Mouse (Mus musculus): ENCODE results near the gene Vsx2. TPM values are rescaled to one million over a fixed set of nuclear protein-coding genes. Genes with fewer than 3 reads are reported as not detected.

Vsx2 gene
- polyA plus RNA-seq, 1 experiment from 2014 or later: 3.2 TPM

DNA sequence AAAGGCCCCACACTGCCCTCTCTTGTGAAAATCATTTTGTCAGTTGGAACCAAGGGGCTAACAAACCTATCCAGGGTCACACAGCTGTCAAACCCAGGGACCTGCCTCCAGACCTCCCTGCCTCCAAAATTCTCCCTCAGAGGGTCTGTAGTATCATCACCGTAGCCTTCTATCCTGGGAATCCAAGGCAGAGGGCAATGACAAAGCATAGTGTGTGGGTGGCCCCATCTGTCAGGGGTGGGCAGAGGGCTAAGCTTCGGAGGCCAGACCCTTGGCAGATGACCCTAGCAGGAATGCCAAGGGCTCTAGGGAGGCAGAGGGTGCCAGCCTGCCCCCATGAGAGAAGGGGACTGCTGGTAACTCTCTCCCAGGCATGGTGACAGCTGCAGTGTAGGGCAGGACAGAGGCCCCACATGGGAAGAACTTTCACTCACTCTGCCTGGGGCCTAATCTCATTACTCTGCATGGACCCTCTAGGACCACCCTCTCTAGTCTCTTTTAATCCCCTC lies 22.9 kb upstream of the Vsx2 start:
- 75% methylated on average over 2 of the region's 2 CpGs for WGBS
- no peaks in the 10 kb centered on the region for H3K36me3 ChIP-seq (replicated peaks)
- H3K27ac ChIP-seq (replicated peaks): no peak overlapping the region
- H3K9me3 ChIP-seq: no peaks in the 10 kb centered on the region
- no peak for DNase-seq (ENCODE audit: low spot score)
- H3K4me1 ChIP-seq: peaks cover 9% of the 10 kb centered on the region
- H3K4me3 ChIP-seq: no peak overlapping the region
- no peaks in the 10 kb centered on the region; the same call in none of the 2 replicates for H3K27me3 ChIP-seq (replicated peaks; ENCODE audit: low read depth, poor library complexity, severe bottlenecking)

DNA sequence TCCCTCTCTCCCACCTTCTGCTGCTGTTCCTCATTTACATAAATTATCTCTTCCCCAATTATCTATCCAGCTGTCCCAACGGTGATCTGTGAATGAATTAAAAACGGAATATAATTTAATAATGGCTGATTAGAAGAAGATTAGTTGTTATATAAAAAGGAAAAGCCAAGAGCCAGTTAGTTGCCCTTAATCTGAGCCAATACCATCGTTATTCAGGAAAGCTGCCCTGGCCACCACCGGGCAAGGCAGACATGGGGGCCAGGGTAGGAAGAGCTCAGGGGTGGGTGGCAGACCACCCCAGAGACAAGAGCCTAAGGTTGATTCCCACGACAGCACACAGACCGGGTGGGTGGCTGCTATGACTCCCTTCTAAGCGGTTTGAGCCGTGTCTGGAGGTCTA lies 21.3 kb upstream of the Vsx2 start:
- Histone ChIP-seq H3K4me3 (no peak overlapping the region), H3K27ac (replicated peaks) (no peak overlapping the region), H3K9me3 (no peaks in the 10 kb centered on the region), H3K36me3 (replicated peaks) (no peaks in the 10 kb centered on the region), H3K27me3 (replicated peaks; ENCODE audit: low read depth, poor library complexity, severe bottlenecking) (no peaks in the 10 kb centered on the region; the same call in none of the 2 replicates), H3K4me1 (peaks cover 18% of the 10 kb centered on the region)
- no peak for DNase-seq (ENCODE audit: low spot score)
- WGBS: 62% methylated on average over 8 of the region's 8 CpGs

DNA sequence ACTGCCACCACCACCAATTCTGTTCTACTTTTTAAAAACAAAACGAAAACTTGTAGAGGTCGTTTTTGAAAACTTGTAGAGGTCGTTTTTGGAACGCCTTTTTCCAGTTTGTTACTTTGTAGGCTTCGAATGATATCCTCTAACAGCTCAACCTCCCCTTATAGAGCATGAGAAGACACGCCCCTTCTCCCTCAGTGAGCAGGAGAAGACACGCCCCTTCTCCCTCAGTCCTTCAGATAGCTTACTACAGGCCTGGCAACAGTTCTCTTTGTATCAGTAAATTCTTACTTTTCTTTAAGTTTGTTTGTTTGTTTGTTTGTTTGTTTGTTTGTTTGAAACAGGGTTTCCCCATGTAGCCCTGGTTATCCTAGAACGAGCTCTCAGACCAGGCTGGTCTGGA lies 14.3 kb upstream of the Vsx2 start:
- Histone ChIP-seq H3K27me3 (replicated peaks; ENCODE audit: low read depth, poor library complexity, severe bottlenecking) (no peaks in the 10 kb centered on the region), H3K4me3 (no peak overlapping the region), H3K27ac (replicated peaks) (no peak overlapping the region), H3K4me1 (peaks cover 24% of the 10 kb centered on the region), H3K36me3 (replicated peaks) (no peaks in the 10 kb centered on the region), H3K9me3 (no peaks in the 10 kb centered on the region)
- 59% methylated on average over 8 of the region's 8 CpGs for WGBS
- DNase-seq (ENCODE audit: low spot score): no peak

DNA sequence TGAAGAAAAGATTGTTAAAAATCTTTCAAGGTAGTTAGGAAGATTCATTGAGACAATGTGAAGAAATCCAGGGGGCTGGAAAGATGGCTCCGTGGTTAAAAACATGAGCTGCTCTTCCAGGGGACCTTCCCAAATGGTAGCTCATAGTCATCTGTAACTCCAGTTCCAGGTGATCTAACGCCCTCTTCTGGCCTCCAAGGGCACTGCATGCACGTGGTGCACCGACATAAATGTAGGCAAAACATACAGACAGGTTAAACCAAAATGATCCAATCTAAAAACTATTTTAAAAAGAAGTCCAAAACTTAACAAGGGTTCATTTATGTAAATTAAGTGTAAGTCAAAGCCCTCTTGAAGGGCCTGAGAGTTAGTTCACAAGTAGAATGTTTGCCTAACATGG lies 7.0 kb upstream of the Vsx2 start:
- Histone ChIP-seq H3K27me3 (replicated peaks; ENCODE audit: low read depth, poor library complexity, severe bottlenecking) (peaks cover 34% of the 10 kb centered on the region), H3K4me1 (no peaks in the 10 kb centered on the region), H3K4me3 (no peak overlapping the region), H3K36me3 (replicated peaks) (no peaks in the 10 kb centered on the region), H3K9me3 (no peaks in the 10 kb centered on the region), H3K27ac (replicated peaks) (no peak overlapping the region)
- no peak for DNase-seq (ENCODE audit: low spot score)
- 49% methylated on average over 4 of the region's 4 CpGs for WGBS

DNA sequence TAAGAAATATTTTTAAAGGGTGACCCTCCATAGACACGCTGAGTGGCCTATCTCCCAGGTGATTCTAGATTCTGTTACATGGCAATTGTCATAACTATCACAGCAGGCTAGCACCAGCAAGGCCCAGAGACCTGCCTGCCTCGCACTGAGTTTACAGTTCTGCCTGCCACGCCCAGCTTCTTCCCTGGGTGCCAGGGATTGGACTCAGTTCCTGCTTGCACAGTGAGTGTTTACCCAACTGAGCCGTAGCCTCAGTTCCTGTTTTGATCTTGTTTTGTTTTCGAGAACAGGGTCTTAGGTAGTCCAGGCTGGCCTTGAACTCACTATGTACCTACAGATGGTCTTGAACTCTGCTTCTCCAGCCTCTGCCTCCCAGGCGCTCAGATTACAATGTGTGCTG lies 2.0 kb upstream of the Vsx2 start:
- H3K9me3 ChIP-seq: no peaks in the 10 kb centered on the region
- H3K36me3 ChIP-seq (replicated peaks): no peaks in the 10 kb centered on the region
- H3K27ac ChIP-seq (replicated peaks): no peak overlapping the region
- H3K4me1 ChIP-seq: peaks cover 28% of the 10 kb centered on the region
- DNase-seq (ENCODE audit: low spot score): no peak
- WGBS: 79% methylated on average over 6 of the region's 6 CpGs
- no peak overlapping the region for H3K4me3 ChIP-seq
- peaks cover 84% of the 10 kb centered on the region for H3K27me3 ChIP-seq (replicated peaks; ENCODE audit: low read depth, poor library complexity, severe bottlenecking)

DNA sequence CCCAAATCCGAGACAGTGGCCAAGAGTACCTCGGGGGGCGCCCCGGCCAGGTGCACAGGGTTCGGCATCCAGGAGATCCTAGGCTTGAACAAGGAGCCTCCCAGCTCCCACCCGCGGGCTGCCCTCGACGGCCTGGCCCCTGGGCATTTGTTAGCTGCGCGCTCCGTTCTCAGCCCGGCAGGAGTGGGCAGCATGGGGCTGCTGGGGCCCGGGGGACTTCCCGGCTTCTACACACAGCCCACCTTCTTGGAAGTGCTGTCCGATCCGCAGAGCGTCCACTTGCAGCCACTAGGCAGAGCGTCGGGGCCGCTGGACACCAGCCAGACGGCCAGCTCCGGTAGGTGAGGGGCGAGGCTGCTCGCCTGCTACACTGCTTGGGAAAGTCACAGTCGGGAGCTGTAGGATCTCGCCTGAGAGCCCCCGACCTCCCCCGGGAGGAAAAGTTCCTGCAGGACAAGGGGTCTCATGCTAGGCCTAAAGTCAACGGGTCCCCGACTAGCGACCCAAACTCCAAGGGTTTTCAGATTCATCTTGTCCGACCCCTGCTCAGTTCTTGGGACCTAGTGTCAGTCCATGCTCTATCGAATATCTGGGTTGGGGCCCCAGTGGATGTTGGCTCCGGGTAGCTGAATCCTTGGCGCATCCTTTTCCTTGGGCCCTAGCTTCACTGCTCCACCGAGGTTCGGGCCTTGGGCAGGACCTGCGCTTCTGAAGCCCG lies 573 bp downstream of the Vsx2 start:
- WGBS: 1% methylated on average over 40 of the region's 40 CpGs
- Histone ChIP-seq H3K4me1 (peaks cover 30% of the 10 kb centered on the region), H3K27ac (replicated peaks) (no peak overlapping the region), H3K4me3 (peak overlapping the region; percentile 45), H3K9me3 (no peaks in the 10 kb centered on the region), H3K36me3 (replicated peaks) (no peaks in the 10 kb centered on the region), H3K27me3 (replicated peaks; ENCODE audit: low read depth, poor library complexity, severe bottlenecking) (peaks cover 96% of the 10 kb centered on the region)
- peak; percentile 60 for DNase-seq (ENCODE audit: low spot score)

DNA sequence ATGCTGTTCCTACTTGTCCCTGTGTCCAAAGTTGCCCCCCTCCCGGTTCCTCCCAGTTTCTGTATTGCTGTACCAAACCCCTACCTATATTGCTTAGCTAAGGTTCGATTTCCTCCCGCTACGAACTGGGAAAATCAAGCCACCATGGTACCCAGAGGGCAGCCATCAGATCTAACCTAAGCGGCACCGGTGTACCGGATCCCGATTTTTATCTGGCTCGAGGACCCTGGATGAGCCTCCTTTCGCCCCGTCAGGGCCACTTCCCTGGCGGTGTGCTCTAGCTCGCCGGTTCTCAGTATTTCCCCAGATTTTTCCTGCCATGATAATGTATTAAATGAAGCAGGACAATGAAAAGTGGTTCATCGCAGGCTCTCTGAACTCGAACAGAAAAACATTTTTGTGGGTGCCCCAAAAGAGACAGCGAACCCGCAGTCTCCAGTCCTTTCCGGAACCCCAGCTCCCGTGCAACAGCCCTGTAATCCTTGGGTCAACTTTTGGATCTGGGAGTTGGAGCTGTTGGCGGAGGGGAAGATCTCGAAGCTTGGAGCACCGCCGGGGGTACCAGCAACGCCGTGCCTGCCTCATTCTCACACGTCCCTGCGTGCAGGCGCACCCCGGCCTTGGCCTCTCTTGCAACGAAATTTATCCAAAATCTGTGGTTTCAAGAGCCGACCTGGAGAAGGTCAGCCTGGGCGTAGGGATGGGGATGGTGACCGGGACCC lies 1.3 kb downstream of the Vsx2 start:
- Histone ChIP-seq H3K27me3 (replicated peaks; ENCODE audit: low read depth, poor library complexity, severe bottlenecking) (peaks cover 100% of the 10 kb centered on the region), H3K4me1 (peaks cover 30% of the 10 kb centered on the region), H3K9me3 (no peaks in the 10 kb centered on the region), H3K36me3 (replicated peaks) (no peaks in the 10 kb centered on the region), H3K27ac (replicated peaks) (no peak overlapping the region), H3K4me3 (peak overlapping the region; percentile 45; the same call in 1 of the 2 replicates)
- DNase-seq (ENCODE audit: low spot score): peak; percentile 60
- WGBS: under 1% methylated on average over 34 of the region's 34 CpGs

DNA sequence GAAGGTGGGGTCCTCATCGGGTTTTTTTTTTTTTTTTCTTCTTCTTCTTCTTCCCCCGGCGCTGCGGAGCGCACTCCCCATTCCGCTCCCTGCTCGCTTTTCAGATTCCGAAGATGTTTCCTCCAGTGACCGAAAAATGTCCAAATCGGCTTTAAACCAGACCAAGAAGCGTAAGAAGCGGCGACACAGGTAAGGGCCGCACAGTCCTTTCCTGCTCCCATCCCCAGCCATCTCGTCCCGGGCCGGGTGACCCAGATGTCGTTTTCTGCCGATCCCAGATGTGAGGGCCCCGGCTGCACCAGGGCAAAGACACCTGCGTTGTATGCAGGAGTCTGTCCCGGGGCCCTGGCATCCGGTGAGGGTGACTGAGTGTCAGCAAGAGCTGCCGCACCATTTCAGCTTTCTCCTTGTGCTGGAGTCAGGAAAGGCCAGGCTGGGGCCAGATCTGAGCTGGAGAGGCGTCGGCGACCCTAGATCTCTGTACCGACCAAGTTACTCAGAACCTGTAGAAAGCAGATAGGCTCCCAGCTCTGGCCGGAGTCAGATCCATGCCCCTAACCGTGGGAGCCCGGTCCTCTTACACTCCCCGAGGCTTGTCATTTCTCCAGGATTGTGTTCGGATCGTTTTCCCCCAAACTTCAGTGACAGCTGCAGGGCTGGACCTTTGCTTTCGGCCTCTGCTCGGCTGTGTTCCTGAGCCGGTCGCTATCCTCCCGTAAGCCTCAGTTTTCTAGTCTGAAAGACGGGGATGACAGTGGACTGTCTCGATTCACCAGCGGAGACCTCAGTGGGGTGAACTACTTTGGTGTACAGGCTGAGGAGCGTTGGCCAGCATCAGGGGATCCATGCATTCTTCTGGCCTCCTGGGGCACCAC lies 2.1 kb downstream of the Vsx2 start:
- no peak overlapping the region for H3K27ac ChIP-seq (replicated peaks)
- DNase-seq (ENCODE audit: low spot score): peak; percentile 70
- no peaks in the 10 kb centered on the region for H3K36me3 ChIP-seq (replicated peaks)
- H3K4me1 ChIP-seq: peaks cover 30% of the 10 kb centered on the region
- under 1% methylated on average over 43 of the region's 43 CpGs for WGBS
- peaks cover 99% of the 10 kb centered on the region for H3K27me3 ChIP-seq (replicated peaks; ENCODE audit: low read depth, poor library complexity, severe bottlenecking)
- H3K9me3 ChIP-seq: no peaks in the 10 kb centered on the region
- H3K4me3 ChIP-seq: peak overlapping the region; percentile 41

DNA sequence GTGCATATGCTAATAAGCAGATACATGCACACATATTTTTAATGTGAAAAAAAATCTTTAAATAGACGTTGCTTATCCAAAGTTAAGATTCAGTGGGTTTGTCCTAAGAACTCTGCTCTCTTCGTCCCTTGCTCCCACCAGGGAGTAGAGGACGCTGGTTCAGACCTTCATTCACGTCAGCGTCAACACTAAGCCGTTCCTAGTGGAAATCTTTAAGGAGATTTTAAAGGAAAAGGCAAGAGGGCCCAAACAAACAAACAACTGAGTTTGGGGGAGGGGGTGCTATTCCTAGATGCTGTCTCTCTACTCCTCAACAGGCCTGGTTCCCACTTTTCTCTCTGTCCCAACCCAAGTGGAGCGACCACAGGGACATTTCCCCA lies 2.8 kb downstream of the Vsx2 start:
- 2% methylated on average over 7 of the region's 7 CpGs for WGBS
- no peak for DNase-seq (ENCODE audit: low spot score)
- H3K27me3 ChIP-seq (replicated peaks; ENCODE audit: low read depth, poor library complexity, severe bottlenecking): peaks cover 99% of the 10 kb centered on the region
- no peak overlapping the region for H3K4me3 ChIP-seq
- H3K9me3 ChIP-seq: no peaks in the 10 kb centered on the region
- H3K27ac ChIP-seq (replicated peaks): no peak overlapping the region
- H3K36me3 ChIP-seq (replicated peaks): no peaks in the 10 kb centered on the region
- H3K4me1 ChIP-seq: peaks cover 30% of the 10 kb centered on the region

DNA sequence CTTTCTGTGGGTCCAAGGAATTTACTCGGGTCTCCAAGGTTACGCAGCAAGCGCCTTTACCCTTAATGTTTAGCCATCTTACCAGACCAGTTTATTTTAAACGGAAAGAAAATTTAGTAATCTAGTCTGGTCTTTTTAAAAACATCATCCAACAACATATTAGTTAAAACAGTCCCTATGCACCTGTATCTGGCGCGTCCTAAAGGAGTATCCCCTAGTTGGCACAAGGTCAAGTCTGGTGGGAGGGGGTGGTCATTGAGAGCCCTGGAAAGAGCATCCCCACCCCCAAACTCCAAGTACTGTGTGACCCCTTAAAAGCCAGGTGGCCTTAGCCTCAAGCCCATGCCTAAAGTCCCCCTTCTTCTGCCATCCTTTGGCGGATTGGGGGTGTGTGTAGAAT lies 3.5 kb downstream of the Vsx2 start:
- WGBS: 11% methylated on average over 7 of the region's 7 CpGs
- no peak overlapping the region for H3K27ac ChIP-seq (replicated peaks)
- no peak for DNase-seq (ENCODE audit: low spot score)
- peaks cover 96% of the 10 kb centered on the region for H3K27me3 ChIP-seq (replicated peaks; ENCODE audit: low read depth, poor library complexity, severe bottlenecking)
- no peaks in the 10 kb centered on the region for H3K36me3 ChIP-seq (replicated peaks)
- H3K9me3 ChIP-seq: no peaks in the 10 kb centered on the region
- no peak overlapping the region for H3K4me3 ChIP-seq
- peaks cover 31% of the 10 kb centered on the region for H3K4me1 ChIP-seq

DNA sequence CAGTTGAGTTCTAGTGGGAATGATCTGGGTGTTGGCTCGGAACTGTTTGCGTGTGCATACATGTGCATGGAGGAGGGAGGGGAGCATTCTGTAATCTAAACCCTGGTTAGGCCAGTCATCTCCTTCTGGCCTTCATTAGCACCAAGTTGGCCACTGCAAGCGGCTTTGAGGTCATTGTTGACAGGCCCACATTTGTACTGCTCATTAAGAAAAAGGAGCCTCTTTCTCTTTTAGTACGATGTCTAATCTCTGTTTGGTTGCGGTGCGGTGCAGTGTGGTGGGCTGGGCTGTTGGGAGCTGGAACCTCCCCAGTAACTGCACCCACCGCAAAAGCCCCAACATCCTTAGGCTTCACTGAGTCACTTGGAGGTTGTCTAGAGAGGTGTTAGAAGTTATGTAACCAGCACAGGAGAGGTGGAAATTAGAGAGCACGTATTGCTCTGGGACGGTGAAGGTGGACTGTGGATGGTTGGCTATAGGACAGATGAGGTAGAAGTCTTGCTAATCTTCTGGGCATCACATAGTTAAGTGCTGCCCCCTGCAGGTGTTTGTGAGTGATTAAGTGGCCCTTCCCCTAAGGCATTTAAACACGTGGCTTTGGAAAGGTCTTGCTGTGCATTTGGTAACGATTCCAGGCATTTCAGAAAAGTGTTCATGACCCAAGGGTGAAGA lies 8.3 kb downstream of the Vsx2 start:
- H3K4me3 ChIP-seq: no peak overlapping the region
- peaks cover 48% of the 10 kb centered on the region for H3K27me3 ChIP-seq (replicated peaks; ENCODE audit: low read depth, poor library complexity, severe bottlenecking)
- H3K4me1 ChIP-seq: peaks cover 7% of the 10 kb centered on the region
- no peak overlapping the region for H3K27ac ChIP-seq (replicated peaks)
- peak; percentile 31 for DNase-seq (ENCODE audit: low spot score)
- WGBS: 78% methylated on average over 11 of the region's 11 CpGs
- H3K9me3 ChIP-seq: peaks cover 3% of the 10 kb centered on the region; the same call in 1 of the 2 replicates
- no peaks in the 10 kb centered on the region for H3K36me3 ChIP-seq (replicated peaks)

DNA sequence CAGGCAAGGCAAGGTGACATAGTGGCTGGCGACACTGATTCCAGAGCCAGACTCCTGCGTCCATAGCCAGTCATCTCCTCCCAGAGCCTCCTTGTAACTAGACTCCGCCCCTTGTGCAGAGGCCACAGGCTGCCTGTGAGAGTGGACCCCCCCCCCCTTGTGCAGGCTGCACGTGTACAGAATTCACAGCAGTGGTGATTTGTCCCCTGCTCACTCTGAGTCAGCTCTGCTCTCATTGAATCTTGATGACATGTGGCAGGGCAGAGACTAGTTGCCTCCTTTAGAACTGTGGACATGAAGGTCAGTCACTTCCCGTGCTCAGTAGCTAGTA lies 8.8 kb downstream of the Vsx2 start:
- H3K9me3 ChIP-seq: peaks cover 5% of the 10 kb centered on the region; the same call in 1 of the 2 replicates
- DNase-seq (ENCODE audit: low spot score): peak; percentile 35
- no peak overlapping the region for H3K27ac ChIP-seq (replicated peaks)
- H3K36me3 ChIP-seq (replicated peaks): no peaks in the 10 kb centered on the region
- H3K4me1 ChIP-seq: peaks cover 7% of the 10 kb centered on the region
- peaks cover 43% of the 10 kb centered on the region for H3K27me3 ChIP-seq (replicated peaks; ENCODE audit: low read depth, poor library complexity, severe bottlenecking)
- H3K4me3 ChIP-seq: no peak overlapping the region
- WGBS: 51% methylated on average over 5 of the region's 5 CpGs

All from embryonic facial prominence, embryonic 10.5 days (tissue).